Mouse (Mus musculus): ENCODE data around the gene Gm10065. TPM values are rescaled to one million over a fixed set of nuclear protein-coding genes. Genes with fewer than 3 reads are reported as not detected.

The Gm10065 gene
- not detected for polyA plus RNA-seq (2014; fragmentation: Illumina TruSeq; extraction: RNeasy Lipid Tissue Mini Kit (QIAGEN cat#74804); ENCODE audit: low read depth, low replicate concordance)

DNA sequence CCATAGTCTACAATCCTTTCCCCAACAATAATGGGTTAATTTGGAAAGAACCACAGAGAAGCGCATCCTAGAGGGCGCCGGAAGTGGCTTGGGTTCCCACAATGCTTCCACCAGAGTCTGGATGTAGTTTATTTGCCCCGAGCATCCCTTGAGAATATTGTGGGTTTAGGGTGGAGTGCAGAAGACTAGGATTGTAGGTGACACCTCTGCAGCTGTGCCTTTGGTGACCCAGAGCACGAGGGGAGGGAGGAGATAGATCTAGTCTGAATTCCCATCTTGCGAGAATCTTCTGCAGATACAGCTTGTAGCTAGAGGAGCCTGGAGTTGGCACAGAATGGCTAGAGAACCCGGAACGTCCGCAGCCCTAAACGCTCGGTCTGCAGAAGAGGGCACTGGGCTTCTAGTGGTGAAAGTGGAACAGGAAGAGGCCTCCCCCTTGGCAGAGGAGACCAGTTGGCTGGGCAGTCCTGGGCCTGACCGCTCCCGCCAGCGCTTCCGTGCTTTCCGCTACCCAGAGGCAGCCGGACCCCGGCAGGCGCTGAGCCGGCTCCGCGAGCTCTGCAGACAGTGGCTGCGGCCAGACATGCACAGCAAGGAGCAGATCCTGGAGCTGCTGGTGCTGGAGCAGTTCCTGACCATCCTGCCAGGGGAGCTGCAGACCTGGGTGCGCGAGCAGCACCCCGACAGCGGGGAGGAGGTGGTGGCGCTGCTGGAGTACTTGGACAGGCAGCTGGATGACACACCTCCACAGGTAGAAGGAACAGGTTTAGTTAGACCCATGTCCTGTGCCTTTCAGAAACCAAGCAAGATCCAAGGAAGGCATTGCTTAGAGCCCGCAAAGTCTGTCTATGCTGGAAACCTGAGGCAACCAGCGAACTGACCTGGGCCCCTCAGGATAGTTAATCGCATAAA lies at the start of gene Gm10065, which contains the start of gene Zkscan4:
Gene Gm10065, minus strand, starts transcription at position 683 of the 912 bp plus-strand sequence.
Gene Zkscan4, plus strand, starts transcription at position 149 of the 912 bp plus-strand sequence.

DNA sequence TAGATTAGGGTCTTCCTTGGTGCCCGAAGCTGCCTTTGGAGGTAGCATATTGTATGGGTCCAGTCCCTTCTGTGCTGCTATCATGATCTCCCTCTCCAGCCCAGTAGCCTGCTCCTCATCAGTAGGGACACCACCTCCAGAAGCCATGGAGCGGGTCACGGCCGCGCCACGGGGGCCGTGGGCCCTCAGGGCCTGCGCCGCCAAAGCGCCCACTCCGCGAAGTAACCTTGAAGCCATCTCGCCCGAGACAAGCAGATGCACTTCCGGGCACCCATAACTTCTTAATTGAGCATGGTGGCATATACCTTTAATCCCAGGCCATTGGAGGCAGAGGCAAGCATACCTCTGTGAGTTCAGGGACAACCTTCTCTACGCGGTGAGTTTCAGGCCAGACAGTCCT lies 21.9 kb upstream of the Gm10065 start, which contains the start of gene Gm11273:
Gene Gm11273, minus strand, starts transcription at position 237 of the 400 bp plus-strand sequence.

DNA sequence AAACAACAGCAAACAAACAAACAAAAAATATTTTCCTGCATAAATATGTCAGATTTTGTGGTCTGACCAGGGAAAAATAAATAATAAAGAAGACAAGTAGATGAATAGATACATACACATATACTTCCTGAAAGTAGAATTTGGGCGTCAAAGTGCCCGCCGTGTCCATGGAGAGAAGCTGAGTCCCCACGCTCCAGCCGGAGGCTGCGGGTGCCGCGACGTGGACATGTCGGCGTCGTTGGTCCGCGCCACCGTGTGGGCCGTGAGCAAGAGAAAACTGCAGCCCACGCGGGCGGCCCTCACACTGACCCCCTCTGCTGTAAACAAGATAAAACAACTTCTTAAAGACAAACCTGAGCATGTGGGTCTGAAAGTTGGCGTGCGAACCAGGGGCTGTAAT lies 15.8 kb upstream of the Gm10065 start, which contains the start of gene AK157302:
Gene AK157302, plus strand, starts transcription at position 144 of the 400 bp plus-strand sequence.

DNA sequence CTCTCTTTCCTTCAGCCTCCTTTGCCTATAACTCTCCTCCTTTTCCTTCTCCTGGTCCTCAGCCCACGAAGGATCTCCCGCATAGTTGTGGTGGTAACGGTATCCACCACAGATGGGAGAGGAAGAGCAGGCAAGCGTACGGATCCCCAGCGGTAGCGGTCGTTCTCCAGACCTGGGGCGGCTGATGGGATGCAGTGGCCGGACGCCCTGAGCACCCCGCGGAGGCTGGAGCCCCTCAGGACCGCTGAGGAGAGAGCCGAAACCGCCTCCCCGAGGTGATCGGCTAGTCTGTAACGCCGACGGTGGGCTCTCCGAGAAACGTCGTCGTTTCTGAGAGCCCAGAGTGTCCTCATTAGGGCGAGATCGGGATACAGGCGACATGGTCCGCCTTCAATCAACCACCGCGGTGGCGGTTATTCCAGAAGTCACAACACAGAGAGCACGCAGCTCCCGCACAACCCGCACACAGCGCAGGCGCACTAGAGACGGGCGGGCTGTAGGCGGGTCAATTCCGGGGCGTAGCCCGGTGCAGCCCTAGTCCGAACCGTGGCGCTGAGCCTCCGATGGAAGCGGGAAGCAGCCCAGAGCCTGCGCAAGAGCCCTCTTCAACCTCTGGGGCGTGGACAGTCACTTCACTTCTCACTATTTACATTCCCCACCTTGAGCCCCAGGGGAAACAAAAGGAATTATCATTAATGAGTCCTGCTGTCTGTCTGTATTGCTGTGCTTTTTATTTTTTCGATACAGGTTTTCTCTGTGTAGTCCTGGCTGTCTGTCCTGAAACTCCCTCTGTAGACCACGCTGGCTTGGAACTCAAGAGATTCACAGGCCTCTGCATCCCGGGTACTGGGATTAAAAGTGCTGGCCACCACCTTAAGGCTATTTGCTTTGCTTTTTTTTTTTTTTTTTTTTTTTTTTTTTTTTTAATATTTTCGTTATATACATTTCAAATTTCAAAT lies 10.9 kb downstream of the Gm10065 start, which contains the start of gene Nkapl:
Gene Nkapl, minus strand, starts transcription at position 449 of the 959 bp plus-strand sequence.

DNA sequence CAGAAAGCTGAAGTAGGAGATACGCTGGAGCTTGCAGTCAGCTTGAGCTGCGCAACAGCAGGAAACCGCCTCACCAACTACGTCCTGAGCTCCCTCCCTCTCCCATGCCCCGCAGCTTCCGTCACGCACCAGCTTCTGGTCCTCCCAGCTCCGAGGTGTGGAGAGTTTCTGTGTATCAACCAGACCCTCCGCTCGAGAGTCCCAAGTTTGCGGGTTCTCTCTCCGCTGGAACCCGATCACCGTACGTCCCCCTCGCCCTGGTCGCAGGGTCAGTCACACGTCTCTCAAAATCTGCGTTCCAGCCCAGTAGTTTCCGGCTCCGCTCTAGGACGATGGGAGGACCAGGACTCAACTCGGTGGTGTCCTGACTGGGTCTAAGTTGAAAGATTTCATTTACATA lies 25.8 kb downstream of the Gm10065 start, which contains the start of gene Zscan26:
Gene Zscan26, minus strand, starts transcription at position 282 of the 400 bp plus-strand sequence.

DNA sequence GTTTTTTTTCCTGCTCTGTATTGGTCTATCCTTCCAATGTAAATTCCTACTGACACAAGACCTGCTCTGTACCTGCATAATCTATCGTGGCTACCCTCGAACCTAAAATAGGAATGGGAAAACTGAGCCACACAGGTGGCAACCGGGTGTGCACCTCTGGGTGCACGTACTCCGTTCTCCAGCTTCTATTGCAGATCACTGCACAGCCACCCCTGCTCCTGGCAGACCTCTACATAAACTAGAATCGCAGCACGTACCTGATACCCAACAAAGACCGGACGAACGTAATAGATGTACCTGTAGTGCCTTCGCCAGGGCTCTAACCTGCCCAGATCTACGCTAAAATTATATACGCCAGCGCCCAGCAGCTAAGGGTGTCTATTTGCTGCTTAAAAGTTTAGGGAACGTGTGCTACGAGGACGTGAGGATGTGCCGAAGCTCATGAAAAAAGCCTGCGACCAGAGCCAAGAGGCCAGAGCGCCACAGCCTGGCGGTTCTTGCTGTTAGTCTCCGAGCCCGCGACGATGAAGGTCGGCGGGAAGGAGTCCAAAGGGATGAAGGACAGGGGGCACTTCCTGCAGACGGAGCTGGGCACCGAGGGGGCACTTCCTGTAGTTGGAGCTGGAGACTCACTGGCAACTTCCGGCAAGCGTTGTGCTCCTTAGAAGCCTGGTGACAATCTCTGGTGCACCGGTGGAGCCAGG lies 38.6 kb downstream of the Gm10065 start, which contains the start of gene Pgbd1:
Gene Pgbd1, minus strand, starts transcription at position 556 of the 704 bp plus-strand sequence.

Other genes starting within 250 kb of the Gm10065 start
- gene Gpx5, start 186.7 kb downstream of the Gm10065 start, polyA plus RNA-seq (2014; fragmentation: Illumina TruSeq; extraction: RNeasy Lipid Tissue Mini Kit (QIAGEN cat#74804); ENCODE audit: low read depth, low replicate concordance): 2.4 TPM
- gene Gpx6, start 167.3 kb downstream of the Gm10065 start, polyA plus RNA-seq (2014; fragmentation: Illumina TruSeq; extraction: RNeasy Lipid Tissue Mini Kit (QIAGEN cat#74804); ENCODE audit: low read depth, low replicate concordance): not detected
- not detected for gene Olfr1367, start 132.5 kb downstream of the Gm10065 start, polyA plus RNA-seq (2014; fragmentation: Illumina TruSeq; extraction: RNeasy Lipid Tissue Mini Kit (QIAGEN cat#74804); ENCODE audit: low read depth, low replicate concordance)
- 17.1 TPM for gene Zscan12, start 116.6 kb downstream of the Gm10065 start, polyA plus RNA-seq (2014; fragmentation: Illumina TruSeq; extraction: RNeasy Lipid Tissue Mini Kit (QIAGEN cat#74804); ENCODE audit: low read depth, low replicate concordance)
- 88.2 TPM for gene Zkscan3, start 76.7 kb downstream of the Gm10065 start, polyA plus RNA-seq (2014; fragmentation: Illumina TruSeq; extraction: RNeasy Lipid Tissue Mini Kit (QIAGEN cat#74804); ENCODE audit: low read depth, low replicate concordance)
- 4.0 TPM for gene Pgbd1, start 38.4 kb downstream of the Gm10065 start, polyA plus RNA-seq (2014; fragmentation: Illumina TruSeq; extraction: RNeasy Lipid Tissue Mini Kit (QIAGEN cat#74804); ENCODE audit: low read depth, low replicate concordance)
- gene Zscan26, start 25.7 kb downstream of the Gm10065 start, polyA plus RNA-seq (2014; fragmentation: Illumina TruSeq; extraction: RNeasy Lipid Tissue Mini Kit (QIAGEN cat#74804); ENCODE audit: low read depth, low replicate concordance): 95.7 TPM
- gene Nkapl, start 10.9 kb downstream of the Gm10065 start, polyA plus RNA-seq (2014; fragmentation: Illumina TruSeq; extraction: RNeasy Lipid Tissue Mini Kit (QIAGEN cat#74804); ENCODE audit: low read depth, low replicate concordance): 2.3 TPM
- gene Zkscan4, start 534 bp downstream of the Gm10065 start, polyA plus RNA-seq (2014; fragmentation: Illumina TruSeq; extraction: RNeasy Lipid Tissue Mini Kit (QIAGEN cat#74804); ENCODE audit: low read depth, low replicate concordance): 1.8 TPM
- gene AK157302, start 15.8 kb upstream of the Gm10065 start, polyA plus RNA-seq (2014; fragmentation: Illumina TruSeq; extraction: RNeasy Lipid Tissue Mini Kit (QIAGEN cat#74804); ENCODE audit: low read depth, low replicate concordance): 5.3 TPM
- gene Gm11273, start 22.0 kb upstream of the Gm10065 start, polyA plus RNA-seq (2014; fragmentation: Illumina TruSeq; extraction: RNeasy Lipid Tissue Mini Kit (QIAGEN cat#74804); ENCODE audit: low read depth, low replicate concordance): not detected
- 41.5 TPM for gene Zkscan8, start 51.7 kb upstream of the Gm10065 start, polyA plus RNA-seq (2014; fragmentation: Illumina TruSeq; extraction: RNeasy Lipid Tissue Mini Kit (QIAGEN cat#74804); ENCODE audit: low read depth, low replicate concordance)
- not detected for gene Olfr1366, start 63.4 kb upstream of the Gm10065 start, polyA plus RNA-seq (2014; fragmentation: Illumina TruSeq; extraction: RNeasy Lipid Tissue Mini Kit (QIAGEN cat#74804); ENCODE audit: low read depth, low replicate concordance)
- not detected for gene Olfr1535, start 80.5 kb upstream of the Gm10065 start, polyA plus RNA-seq (2014; fragmentation: Illumina TruSeq; extraction: RNeasy Lipid Tissue Mini Kit (QIAGEN cat#74804); ENCODE audit: low read depth, low replicate concordance)
- gene Olfr1364, start 102.3 kb upstream of the Gm10065 start, polyA plus RNA-seq (2014; fragmentation: Illumina TruSeq; extraction: RNeasy Lipid Tissue Mini Kit (QIAGEN cat#74804); ENCODE audit: low read depth, low replicate concordance): not detected
- not detected for gene Olfr1362, start 134.6 kb upstream of the Gm10065 start, polyA plus RNA-seq (2014; fragmentation: Illumina TruSeq; extraction: RNeasy Lipid Tissue Mini Kit (QIAGEN cat#74804); ENCODE audit: low read depth, low replicate concordance)
- not detected for gene Olfr11, start 163.1 kb upstream of the Gm10065 start, polyA plus RNA-seq (2014; fragmentation: Illumina TruSeq; extraction: RNeasy Lipid Tissue Mini Kit (QIAGEN cat#74804); ENCODE audit: low read depth, low replicate concordance)
- not detected for gene Olfr1361, start 183.9 kb upstream of the Gm10065 start, polyA plus RNA-seq (2014; fragmentation: Illumina TruSeq; extraction: RNeasy Lipid Tissue Mini Kit (QIAGEN cat#74804); ENCODE audit: low read depth, low replicate concordance)
- gene Olfr1360, start 198.0 kb upstream of the Gm10065 start, polyA plus RNA-seq (2014; fragmentation: Illumina TruSeq; extraction: RNeasy Lipid Tissue Mini Kit (QIAGEN cat#74804); ENCODE audit: low read depth, low replicate concordance): not detected
- gene Olfr1359, start 218.7 kb upstream of the Gm10065 start, polyA plus RNA-seq (2014; fragmentation: Illumina TruSeq; extraction: RNeasy Lipid Tissue Mini Kit (QIAGEN cat#74804); ENCODE audit: low read depth, low replicate concordance): not detected
- not detected for gene Hist1h2bl, start 236.7 kb upstream of the Gm10065 start, polyA plus RNA-seq (2014; fragmentation: Illumina TruSeq; extraction: RNeasy Lipid Tissue Mini Kit (QIAGEN cat#74804); ENCODE audit: low read depth, low replicate concordance)
- not detected for gene Hist1h2ai, start 237.0 kb upstream of the Gm10065 start, polyA plus RNA-seq (2014; fragmentation: Illumina TruSeq; extraction: RNeasy Lipid Tissue Mini Kit (QIAGEN cat#74804); ENCODE audit: low read depth, low replicate concordance)
- not detected for gene Hist1h3h, start 238.2 kb upstream of the Gm10065 start, polyA plus RNA-seq (2014; fragmentation: Illumina TruSeq; extraction: RNeasy Lipid Tissue Mini Kit (QIAGEN cat#74804); ENCODE audit: low read depth, low replicate concordance)
- gene Hist1h2bm, start 242.6 kb upstream of the Gm10065 start, polyA plus RNA-seq (2014; fragmentation: Illumina TruSeq; extraction: RNeasy Lipid Tissue Mini Kit (QIAGEN cat#74804); ENCODE audit: low read depth, low replicate concordance): not detected